Mouse (Mus musculus) intestine, embryonic 15.5 days (tissue): ENCODE results near the gene Inpp5e. TPM values are rescaled to one million over a fixed set of nuclear protein-coding genes. Genes with fewer than 3 reads are reported as not detected.

Source experiments
- ATAC-seq: fragments of 200-750 bp; cut with Nextera tagmentation; 2 replicates; pipeline ENCODE4 v1.8.0; 2017; ENCODE audit warnings: moderate TSS enrichment, moderate library complexity
- H3K27ac ChIP-seq: fragments of 300-500 bp; sonication (generic); 2 replicates; pipeline ENCODE4 v1.5.1; 2015; ENCODE audit warnings: mild to moderate bottlenecking, inconsistent platforms
- H3K27me3 ChIP-seq: fragments of 300-500 bp; sonication (generic); replicated peaks from 2 replicates; pipeline ENCODE4 v1.6.1; 2015; ENCODE audit warnings: inconsistent platforms
- H3K36me3 ChIP-seq: fragments of 300-500 bp; sonication (generic); 2 replicates; pipeline ENCODE4 v1.6.1; 2015; ENCODE audit warnings: inconsistent platforms
- H3K4me1 ChIP-seq: fragments of 300-500 bp; sonication (generic); replicated peaks from 2 replicates; pipeline ENCODE4 v1.6.1; 2015; ENCODE audit warnings: inconsistent platforms
- H3K4me2 ChIP-seq: fragments of 300-500 bp; sonication (generic); replicated peaks from 2 replicates; pipeline ENCODE4 v1.6.1; 2015; ENCODE audit warnings: mild to moderate bottlenecking, inconsistent platforms
- H3K4me3 ChIP-seq: fragments of 300-500 bp; sonication (generic); replicated peaks from 2 replicates; pipeline ENCODE4 v1.5.1; 2015; ENCODE audit warnings: inconsistent platforms
- H3K9ac ChIP-seq: fragments of 300-500 bp; sonication (generic); 2 replicates; pipeline ENCODE4 v1.6.1; 2015; ENCODE audit warnings: inconsistent platforms
- H3K9me3 ChIP-seq: fragments of 300-500 bp; sonication (generic); 2 replicates; pipeline ENCODE4 v1.6.1; 2016; ENCODE audit warnings: inconsistent platforms
- WGBS: fragments of 180-500 bp; shearing (Covaris S2); methylation state at CpG from one replicate; pipeline ENCODE4 v1.1.7; 2015; 5-methylcytosine and 5-hydroxymethylcytosine counted together
- polyA plus RNA-seq: library from polyadenylated mRNA; unstranded; fragments of >200 nt; fragmentation: Nextera tagmentation; extraction: Ambion mirVana; gene quantifications from 2 replicates; pipeline ENCODE4 v1.2.1, GENCODE M21; 2015

The Inpp5e gene
- polyA plus RNA-seq, 1 experiment from 2014 or later, result 17.1 TPM

GRCm38 (mm10) chr2:26441688-26442087 lies 32.7 kb upstream of the Inpp5e start:
- Histone ChIP-seq H3K27ac (no peak overlapping the region), H3K4me3 (no peak overlapping the region), H3K27me3 (no peaks in the 10 kb centered on the region), H3K4me1 (peaks cover 15% of the 10 kb centered on the region), H3K4me2 (no peak overlapping the region), H3K9ac (no peak overlapping the region), H3K9me3 (no peaks in the 10 kb centered on the region), H3K36me3 (peaks cover 37% of the 10 kb centered on the region)
- WGBS, result 76% methylated on average over 5 of the region's 5 CpGs
- no peak for ATAC-seq

GRCm38 (mm10) chr2:26441261-26441660 lies 32.3 kb upstream of the Inpp5e start:
- H3K4me3 ChIP-seq, result no peak overlapping the region
- WGBS, result 92% methylated on average over 4 of the region's 4 CpGs
- H3K27me3 ChIP-seq, result no peaks in the 10 kb centered on the region
- H3K36me3 ChIP-seq, result peaks cover 37% of the 10 kb centered on the region
- peaks cover 10% of the 10 kb centered on the region for H3K4me1 ChIP-seq
- H3K4me2 ChIP-seq, result no peak overlapping the region
- H3K9me3 ChIP-seq, result no peaks in the 10 kb centered on the region
- H3K9ac ChIP-seq, result no peak overlapping the region
- ATAC-seq, result no peak
- H3K27ac ChIP-seq, result no peak overlapping the region

GRCm38 (mm10) chr2:26439671-26440070 lies 30.7 kb upstream of the Inpp5e start:
- H3K4me1 ChIP-seq, result peaks cover 10% of the 10 kb centered on the region
- H3K36me3 ChIP-seq, result peaks cover 47% of the 10 kb centered on the region
- no peaks in the 10 kb centered on the region for H3K9me3 ChIP-seq
- ATAC-seq, result no peak
- H3K9ac ChIP-seq, result no peak overlapping the region
- no peaks in the 10 kb centered on the region for H3K27me3 ChIP-seq
- H3K27ac ChIP-seq, result no peak overlapping the region
- no peak overlapping the region for H3K4me3 ChIP-seq
- WGBS, result 94% methylated on average over 6 of the region's 6 CpGs
- H3K4me2 ChIP-seq, result no peak overlapping the region

- Histone ChIP-seq H3K9me3 (no peaks in the 10 kb centered on the region), H3K4me3 (no peak overlapping the region), H3K4me1 (peaks cover 3% of the 10 kb centered on the region; the same call in 1 of the 2 replicates), H3K9ac (no peak overlapping the region), H3K27ac (no peak overlapping the region), H3K4me2 (no peak overlapping the region), H3K27me3 (no peaks in the 10 kb centered on the region), H3K36me3 (peaks cover 50% of the 10 kb centered on the region)
- no peak for ATAC-seq
- WGBS, result 89% methylated on average over 7 of the region's 7 CpGs
These were observed 29.4 kb upstream of the Inpp5e start for GRCm38 (mm10) chr2:26438373-26438772.

- Histone ChIP-seq H3K9me3 (no peaks in the 10 kb centered on the region), H3K4me2 (no peak overlapping the region), H3K36me3 (peaks cover 53% of the 10 kb centered on the region), H3K4me3 (no peak overlapping the region), H3K4me1 (no peaks in the 10 kb centered on the region), H3K27me3 (no peaks in the 10 kb centered on the region), H3K27ac (no peak overlapping the region), H3K9ac (0 out of 2 replicates have a peak overlapping the region, but pooled peaks have one; percentile 6)
- ATAC-seq, result no peak
- 64% methylated on average over 4 of the region's 4 CpGs for WGBS
These were observed 28.2 kb upstream of the Inpp5e start for GRCm38 (mm10) chr2:26437221-26437620.

- H3K36me3 ChIP-seq, result peaks cover 48% of the 10 kb centered on the region
- H3K4me3 ChIP-seq, result no peak overlapping the region
- no peak overlapping the region for H3K9ac ChIP-seq
- 87% methylated on average over 7 of the region's 7 CpGs for WGBS
- no peaks in the 10 kb centered on the region for H3K9me3 ChIP-seq
- no peak overlapping the region for H3K27ac ChIP-seq
- H3K4me1 ChIP-seq, result no peaks in the 10 kb centered on the region
- no peak overlapping the region for H3K4me2 ChIP-seq
- no peaks in the 10 kb centered on the region for H3K27me3 ChIP-seq
- ATAC-seq, result no peak
These were observed 26.0 kb upstream of the Inpp5e start for GRCm38 (mm10) chr2:26434791-26435572.

- H3K9ac ChIP-seq, result no peak overlapping the region
- no peaks in the 10 kb centered on the region for H3K4me1 ChIP-seq
- H3K9me3 ChIP-seq, result no peaks in the 10 kb centered on the region
- WGBS, result 95% methylated on average over 5 of the region's 5 CpGs
- H3K4me2 ChIP-seq, result no peak overlapping the region
- no peak overlapping the region for H3K27ac ChIP-seq
- no peak for ATAC-seq
- no peaks in the 10 kb centered on the region for H3K27me3 ChIP-seq
- no peak overlapping the region for H3K4me3 ChIP-seq
- peaks cover 60% of the 10 kb centered on the region for H3K36me3 ChIP-seq
These were observed 20.8 kb upstream of the Inpp5e start for GRCm38 (mm10) chr2:26429851-26430250.

- Histone ChIP-seq H3K4me2 (no peak overlapping the region), H3K27ac (no peak overlapping the region), H3K4me1 (no peaks in the 10 kb centered on the region), H3K9ac (no peak overlapping the region), H3K27me3 (no peaks in the 10 kb centered on the region), H3K36me3 (peaks cover 74% of the 10 kb centered on the region), H3K4me3 (no peak overlapping the region), H3K9me3 (no peaks in the 10 kb centered on the region)
- no peak for ATAC-seq
- 90% methylated on average over 2 of the region's 2 CpGs for WGBS
These were observed 15.5 kb upstream of the Inpp5e start for GRCm38 (mm10) chr2:26424541-26424940.

- H3K4me3 ChIP-seq, result no peak overlapping the region
- no peak overlapping the region for H3K9ac ChIP-seq
- no peaks in the 10 kb centered on the region for H3K27me3 ChIP-seq
- no peaks in the 10 kb centered on the region for H3K9me3 ChIP-seq
- ATAC-seq, result peak; percentile 61; the same call in 1 of the 2 replicates
- 71% methylated on average over 1 of the region's 1 CpGs for WGBS
- H3K36me3 ChIP-seq, result peaks cover 64% of the 10 kb centered on the region
- no peak overlapping the region for H3K27ac ChIP-seq
- no peak overlapping the region for H3K4me2 ChIP-seq
- H3K4me1 ChIP-seq, result no peaks in the 10 kb centered on the region
These were observed 14.1 kb upstream of the Inpp5e start for GRCm38 (mm10) chr2:26423086-26423485.

GRCm38 (mm10) chr2:26421969-26422368 lies 13.0 kb upstream of the Inpp5e start:
- no peak overlapping the region for H3K9ac ChIP-seq
- H3K4me2 ChIP-seq, result no peak overlapping the region
- no peak overlapping the region for H3K27ac ChIP-seq
- H3K36me3 ChIP-seq, result peaks cover 63% of the 10 kb centered on the region
- WGBS, result 96% methylated on average over 2 of the region's 2 CpGs
- H3K4me1 ChIP-seq, result no peaks in the 10 kb centered on the region
- no peaks in the 10 kb centered on the region for H3K27me3 ChIP-seq
- H3K4me3 ChIP-seq, result no peak overlapping the region
- H3K9me3 ChIP-seq, result no peaks in the 10 kb centered on the region
- no peak for ATAC-seq

GRCm38 (mm10) chr2:26418120-26418519 lies 9.1 kb upstream of the Inpp5e start:
- ATAC-seq, result no peak
- WGBS, result 84% methylated on average over 1 of the region's 1 CpGs
- H3K4me1 ChIP-seq, result no peaks in the 10 kb centered on the region
- H3K27ac ChIP-seq, result no peak overlapping the region
- no peak overlapping the region for H3K9ac ChIP-seq
- H3K9me3 ChIP-seq, result no peaks in the 10 kb centered on the region
- peaks cover 56% of the 10 kb centered on the region for H3K36me3 ChIP-seq
- H3K27me3 ChIP-seq, result no peaks in the 10 kb centered on the region
- no peak overlapping the region for H3K4me3 ChIP-seq
- H3K4me2 ChIP-seq, result no peak overlapping the region

GRCm38 (mm10) chr2:26417066-26417465 lies 8.1 kb upstream of the Inpp5e start:
- no peak overlapping the region for H3K27ac ChIP-seq
- H3K4me2 ChIP-seq, result no peak overlapping the region
- H3K27me3 ChIP-seq, result no peaks in the 10 kb centered on the region
- H3K36me3 ChIP-seq, result peaks cover 56% of the 10 kb centered on the region
- no peak for ATAC-seq
- H3K4me1 ChIP-seq, result no peaks in the 10 kb centered on the region
- H3K9ac ChIP-seq, result no peak overlapping the region
- no peaks in the 10 kb centered on the region for H3K9me3 ChIP-seq
- H3K4me3 ChIP-seq, result no peak overlapping the region

- no peak for ATAC-seq
- Histone ChIP-seq H3K27ac (no peak overlapping the region), H3K4me1 (peaks cover 25% of the 10 kb centered on the region), H3K36me3 (peaks cover 37% of the 10 kb centered on the region), H3K9ac (no peak overlapping the region), H3K27me3 (no peaks in the 10 kb centered on the region), H3K4me3 (no peak overlapping the region), H3K4me2 (no peak overlapping the region), H3K9me3 (no peaks in the 10 kb centered on the region)
- WGBS, result 71% methylated on average over 5 of the region's 5 CpGs
These were observed 2.0 kb upstream of the Inpp5e start for GRCm38 (mm10) chr2:26410931-26411411.
